Mouse (Mus musculus) olfactory bulb, adult 2 months (tissue): Measurements from ENCODE around the gene Tppp3. TPM values are rescaled to one million over a fixed set of nuclear protein-coding genes. Genes with fewer than 3 reads are reported as not detected.

Experiments used
- H3K27ac ChIP-seq: fragments of 200-500 bp; 2 replicates; pipeline ENCODE4 v1.5.1; 2012; ENCODE audit warnings: low read depth, low read length; ENCODE audit not compliant: insufficient read depth
- H3K4me1 ChIP-seq: fragments of 200-500 bp; 2 replicates; pipeline ENCODE4 v1.6.1; 2012; ENCODE audit warnings: low read length; ENCODE audit not compliant: control insufficient read depth, insufficient read depth
- H3K4me3 ChIP-seq: fragments of 200-500 bp; 2 replicates; pipeline ENCODE4 v1.5.1; 2012; ENCODE audit warnings: mild to moderate bottlenecking, low read depth, low read length, moderate library complexity; ENCODE audit not compliant: insufficient read depth
- CTCF ChIP-seq: fragments of 200-500 bp; IDR thresholded peaks from 2 replicates; pipeline ENCODE4 v1.5.1; 2012; ENCODE audit warnings: low read depth, mild to moderate bottlenecking, low read length, moderate library complexity; ENCODE audit not compliant: insufficient read depth
- POLR2A ChIP-seq: fragments of 200-500 bp; IDR thresholded peaks from 2 replicates; pipeline ENCODE4 v1.6.1; 2012; ENCODE audit warnings: mild to moderate bottlenecking, low read depth, low read length, moderate library complexity; ENCODE audit not compliant: insufficient read depth
- WGBS: fragments of 180-500 bp; shearing (Covaris S2); methylation state at CpG from one replicate; pipeline ENCODE4 v1.1.7; 2018; 5-methylcytosine and 5-hydroxymethylcytosine counted together
- polyA plus RNA-seq: library from polyadenylated mRNA; stranded (reverse); fragments of >200 nt; gene quantifications from 2 replicates; pipeline ENCODE4 v1.2.4, GENCODE M21; 2012; ENCODE audit warnings: low replicate concordance; ENCODE audit not compliant: missing spikeins, insufficient read depth, insufficient read length

Gene Tppp3
- polyA plus RNA-seq, 1 experiment: not detected

- Histone ChIP-seq H3K4me3 (no peak overlapping the region), H3K27ac (no peak overlapping the region), H3K4me1 (peaks cover 9% of the 10 kb centered on the region)
- WGBS: 49% methylated on average over 2 of the region's 2 CpGs
- no peak for TF ChIP-seq CTCF
- TF ChIP-seq POLR2A: no peak
These were observed 9.7 kb upstream of the Tppp3 start for GRCm38 (mm10) chr8:105481013-105481412.

GRCm38 (mm10) chr8:105477792-105478191 is 6.5 kb upstream of the Tppp3 start:
- no peak overlapping the region for H3K27ac ChIP-seq
- H3K4me3 ChIP-seq: no peak overlapping the region
- 64% methylated on average over 3 of the region's 3 CpGs for WGBS
- H3K4me1 ChIP-seq: peaks cover 21% of the 10 kb centered on the region; the same call in 1 of the 2 replicates
- TF ChIP-seq CTCF (no peak), POLR2A (no peak)

- Histone ChIP-seq H3K27ac (no peak overlapping the region), H3K4me3 (no peak overlapping the region), H3K4me1 (peaks cover 21% of the 10 kb centered on the region; the same call in 1 of the 2 replicates)
- TF ChIP-seq POLR2A (no peak), CTCF (peak; percentile 73)
- 56% methylated on average over 25 of the region's 25 CpGs for WGBS
These were observed 5.5 kb upstream of the Tppp3 start for GRCm38 (mm10) chr8:105476628-105477413.

DNA sequence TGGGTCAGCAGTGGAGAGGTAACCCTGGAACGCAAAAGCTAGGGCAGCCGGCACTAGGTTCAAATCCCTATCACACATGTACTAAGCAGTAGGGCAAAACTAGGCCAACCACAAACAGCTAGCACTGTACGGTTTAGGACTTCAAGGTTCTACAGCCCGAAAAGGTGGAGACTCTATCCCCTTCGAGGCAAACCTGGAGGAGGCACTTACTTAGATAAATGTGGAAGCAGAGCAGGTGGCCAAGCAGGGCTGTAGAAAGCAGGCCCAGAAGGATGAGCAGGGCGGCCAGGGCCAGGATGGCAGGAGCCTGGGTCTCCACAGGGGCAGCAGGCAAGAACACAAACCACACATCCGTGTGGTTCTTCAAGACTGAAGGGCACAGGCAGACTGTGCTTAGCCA is 4.8 kb upstream of the Tppp3 start:
- no peak overlapping the region for H3K4me3 ChIP-seq
- 93% methylated on average over 7 of the region's 7 CpGs for WGBS
- no peak overlapping the region for H3K27ac ChIP-seq
- no peak for TF ChIP-seq POLR2A
- TF ChIP-seq CTCF: no peak
- peaks cover 27% of the 10 kb centered on the region for H3K4me1 ChIP-seq

- no peak overlapping the region for H3K4me3 ChIP-seq
- no peak overlapping the region for H3K27ac ChIP-seq
- no peak for TF ChIP-seq CTCF
- TF ChIP-seq POLR2A: no peak
- 89% methylated on average over 8 of the region's 8 CpGs for WGBS
- peaks cover 31% of the 10 kb centered on the region for H3K4me1 ChIP-seq
These were observed 4.4 kb upstream of the Tppp3 start for GRCm38 (mm10) chr8:105475742-105476141.

GRCm38 (mm10) chr8:105475254-105475653 is 3.9 kb upstream of the Tppp3 start:
- H3K4me1 ChIP-seq: peaks cover 33% of the 10 kb centered on the region
- H3K27ac ChIP-seq: no peak overlapping the region
- no peak overlapping the region for H3K4me3 ChIP-seq
- WGBS: 71% methylated on average over 4 of the region's 4 CpGs
- no peak for TF ChIP-seq CTCF
- TF ChIP-seq POLR2A: no peak

- WGBS: 53% methylated on average over 5 of the region's 5 CpGs
- no peak overlapping the region for H3K27ac ChIP-seq
- H3K4me3 ChIP-seq: no peak overlapping the region
- H3K4me1 ChIP-seq: peaks cover 37% of the 10 kb centered on the region
- TF ChIP-seq CTCF: no peak
- TF ChIP-seq POLR2A: no peak
These were observed 3.4 kb upstream of the Tppp3 start for GRCm38 (mm10) chr8:105474680-105475079.

GRCm38 (mm10) chr8:105473816-105474606 is 2.7 kb upstream of the Tppp3 start:
- 44% methylated on average over 17 of the region's 17 CpGs for WGBS
- no peak overlapping the region for H3K27ac ChIP-seq

DNA sequence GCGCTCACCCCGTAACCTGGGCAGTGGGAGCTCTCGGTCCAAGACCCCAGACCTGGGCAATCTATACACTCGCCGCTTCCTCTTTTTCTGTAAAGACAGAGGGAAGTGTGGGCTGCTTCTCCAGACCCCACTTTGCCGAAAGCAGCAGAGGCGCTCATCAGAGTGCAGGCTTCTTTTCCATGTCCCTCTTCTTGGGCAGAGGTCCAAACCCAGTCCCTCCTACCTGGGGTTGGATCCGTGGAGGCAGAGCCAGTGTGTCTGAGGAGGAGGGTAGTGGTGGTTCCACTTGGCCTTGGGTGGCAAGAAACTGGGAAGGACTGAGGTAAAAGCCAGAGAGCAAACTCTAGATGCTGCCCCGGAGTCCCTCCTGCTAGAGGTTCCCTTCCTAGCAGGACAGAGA is 1.7 kb upstream of the Tppp3 start:
- Histone ChIP-seq H3K4me1 (peaks cover 49% of the 10 kb centered on the region), H3K27ac (no peak overlapping the region), H3K4me3 (no peak overlapping the region)
- WGBS: 86% methylated on average over 9 of the region's 9 CpGs
- TF ChIP-seq POLR2A (no peak), CTCF (no peak)

More at GRCm38 (mm10) chr8:105473816-105474606, 2.7 kb upstream of the Tppp3 start:
- Histone ChIP-seq H3K4me3 (no peak overlapping the region), H3K4me1 (peaks cover 44% of the 10 kb centered on the region)
- TF ChIP-seq CTCF: no peak
